Mouse (Mus musculus): ENCODE data around the gene Setd1a. TPM values are rescaled to one million over a fixed set of nuclear protein-coding genes. Genes with fewer than 3 reads are reported as not detected.

The Setd1a gene
- polyA plus RNA-seq, 1 experiment from 2014 or later = 14.7 TPM

DNA sequence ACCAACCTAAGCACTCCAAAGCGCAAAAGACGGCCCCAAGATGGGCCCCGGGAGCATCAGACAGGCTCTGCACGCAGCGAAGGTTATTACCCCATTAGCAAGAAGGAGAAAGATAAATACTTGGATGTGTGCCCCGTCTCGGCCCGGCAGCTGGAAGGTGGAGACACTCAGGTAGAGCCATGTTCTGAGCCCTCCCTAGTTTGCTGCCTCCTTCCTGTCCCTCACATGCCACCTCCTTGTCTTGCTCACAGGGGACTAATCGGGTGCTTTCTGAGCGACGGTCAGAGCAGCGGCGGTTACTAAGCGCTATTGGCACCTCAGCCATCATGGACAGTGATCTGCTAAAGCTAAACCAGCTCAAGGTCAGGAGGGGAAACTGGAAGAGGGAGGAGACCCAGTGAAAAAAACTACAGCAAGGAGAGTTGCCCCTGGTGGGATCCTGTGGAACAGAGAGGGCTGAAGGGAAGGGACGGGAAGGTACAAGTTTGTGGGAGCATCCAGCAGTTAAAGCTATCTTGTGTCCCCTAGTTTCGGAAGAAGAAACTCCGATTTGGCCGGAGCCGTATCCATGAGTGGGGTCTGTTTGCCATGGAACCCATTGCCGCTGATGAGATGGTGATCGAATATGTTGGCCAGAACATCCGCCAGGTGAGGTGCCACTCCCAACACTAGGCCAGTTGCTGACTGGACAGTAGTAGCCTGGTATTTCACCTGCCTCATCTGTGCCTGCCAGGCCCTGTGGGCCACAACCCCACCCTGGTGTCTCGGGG lies 20.8 kb downstream of the Setd1a start:
- DNase-seq (ENCODE audit: low spot score) = no peak
- no peaks in the 10 kb centered on the region for H3K9me3 ChIP-seq (replicated peaks)
- peaks cover 8% of the 10 kb centered on the region for H3K4me1 ChIP-seq
- no peak overlapping the region for H3K4me3 ChIP-seq
- 97% methylated on average over 23 of the region's 23 CpGs for WGBS
- H3K27me3 ChIP-seq (ENCODE audit: low read depth, poor library complexity, severe bottlenecking) = no peaks in the 10 kb centered on the region
- H3K36me3 ChIP-seq = peaks cover 95% of the 10 kb centered on the region
- H3K27ac ChIP-seq (replicated peaks) = no peak overlapping the region

DNA sequence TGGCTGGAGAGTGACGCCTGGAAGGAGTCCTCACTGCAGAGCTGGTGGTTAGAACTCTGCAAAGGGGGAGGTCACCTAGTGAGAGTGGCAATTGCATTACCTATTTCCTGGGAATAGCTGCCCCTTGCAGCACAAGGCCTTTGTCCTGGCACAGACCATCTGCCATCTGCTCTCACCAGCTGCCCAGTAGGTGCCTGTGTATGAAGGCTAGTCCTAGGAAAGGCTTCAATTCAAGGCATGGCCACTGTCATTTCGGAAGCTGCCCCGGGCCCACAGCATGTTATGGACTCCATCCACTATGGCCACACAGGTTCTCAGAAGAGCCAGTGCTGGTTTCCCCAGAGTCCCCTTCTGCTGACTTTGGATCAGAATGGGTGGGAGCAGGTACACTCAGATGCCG lies 22.1 kb downstream of the Setd1a start:
- H3K27me3 ChIP-seq (ENCODE audit: low read depth, poor library complexity, severe bottlenecking) = no peaks in the 10 kb centered on the region
- H3K4me3 ChIP-seq = no peak overlapping the region
- H3K27ac ChIP-seq (replicated peaks) = no peak overlapping the region
- H3K36me3 ChIP-seq = peaks cover 93% of the 10 kb centered on the region
- DNase-seq (ENCODE audit: low spot score) = no peak
- H3K9me3 ChIP-seq (replicated peaks) = no peaks in the 10 kb centered on the region
- WGBS = 87% methylated on average over 4 of the region's 4 CpGs
- H3K4me1 ChIP-seq = peaks cover 8% of the 10 kb centered on the region

DNA sequence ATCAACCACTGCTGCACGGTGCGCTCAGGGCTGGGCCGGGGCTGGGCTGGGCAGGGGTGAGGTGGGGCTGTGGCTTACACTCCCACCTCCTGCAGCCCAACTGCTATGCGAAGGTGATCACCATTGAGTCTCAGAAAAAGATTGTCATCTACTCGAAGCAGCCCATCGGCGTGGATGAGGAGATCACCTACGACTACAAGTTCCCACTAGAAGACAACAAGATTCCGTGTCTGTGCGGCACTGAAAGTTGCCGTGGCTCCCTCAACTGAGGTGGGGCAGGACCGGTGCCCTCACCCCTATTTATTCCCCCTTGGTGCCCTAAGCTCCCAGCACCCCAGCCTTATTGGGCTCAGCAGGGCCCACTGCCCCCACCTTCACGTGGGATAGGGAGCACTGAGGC lies 22.7 kb downstream of the Setd1a start:
- WGBS = 92% methylated on average over 13 of the region's 13 CpGs

DNA sequence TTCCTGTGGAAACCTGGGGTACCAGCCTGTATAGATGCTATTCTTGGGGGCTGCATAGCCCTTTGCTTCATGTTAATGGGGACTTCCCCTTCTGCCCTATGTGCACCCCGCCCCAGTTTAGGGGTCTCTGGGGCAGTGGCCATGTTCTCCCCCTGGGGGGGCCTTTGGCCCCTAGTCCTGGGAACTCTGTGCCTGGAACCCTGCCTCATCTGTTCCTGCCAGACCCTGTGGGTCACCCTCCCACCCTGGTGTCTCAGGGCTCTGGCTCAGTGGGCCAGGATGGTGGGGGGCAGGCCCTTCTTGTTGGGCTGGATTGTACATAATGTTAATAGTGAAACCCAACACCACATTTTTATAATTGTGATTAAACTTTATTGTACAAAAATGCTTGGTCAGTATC lies 23.3 kb downstream of the Setd1a start:
- H3K27me3 ChIP-seq (ENCODE audit: low read depth, poor library complexity, severe bottlenecking) = no peaks in the 10 kb centered on the region
- peaks cover 86% of the 10 kb centered on the region for H3K36me3 ChIP-seq
- 100% methylated on average over 1 of the region's 1 CpGs for WGBS

More for the DNA sequence above, 22.7 kb downstream of the Setd1a start:
- H3K9me3 ChIP-seq (replicated peaks) = no peaks in the 10 kb centered on the region
- no peak overlapping the region for H3K27ac ChIP-seq (replicated peaks)
- H3K27me3 ChIP-seq (ENCODE audit: low read depth, poor library complexity, severe bottlenecking) = no peaks in the 10 kb centered on the region
- peaks cover 8% of the 10 kb centered on the region for H3K4me1 ChIP-seq
- H3K36me3 ChIP-seq = peaks cover 87% of the 10 kb centered on the region
- no peak for DNase-seq (ENCODE audit: low spot score)
- no peak overlapping the region for H3K4me3 ChIP-seq

DNA sequence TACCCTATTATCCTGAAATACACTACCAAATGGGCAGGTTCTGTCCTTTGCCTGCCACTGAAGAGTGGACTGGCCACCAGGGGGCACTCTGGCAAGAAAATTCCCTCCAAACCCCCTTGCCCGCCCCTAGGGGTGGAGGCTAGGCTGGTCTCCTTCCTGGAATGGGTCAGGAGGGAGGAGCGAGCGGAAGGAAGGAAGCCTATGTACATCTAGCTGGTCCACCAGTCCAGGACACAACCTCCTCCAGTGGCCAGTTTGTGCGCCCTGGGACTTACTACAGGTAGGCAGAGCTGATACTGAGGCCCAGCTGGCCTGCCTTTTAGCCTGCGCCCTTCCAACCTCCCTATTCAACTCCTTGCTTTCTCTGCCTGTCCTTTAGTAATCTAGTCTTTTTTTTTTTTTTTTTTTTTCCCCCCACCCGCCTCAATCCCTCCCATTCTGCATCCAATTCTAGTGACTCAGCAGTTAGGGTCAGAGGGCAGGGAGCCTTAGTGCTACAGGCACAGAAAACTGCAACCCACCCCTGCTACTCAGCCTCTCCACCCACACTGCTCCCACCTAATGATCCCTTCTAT lies 24.1 kb downstream of the Setd1a start, which contains the start of gene Hsd3b7:
Gene Hsd3b7 (plus strand): TSS at position 170 of the 575 bp plus-strand sequence.
- no peaks in the 10 kb centered on the region for H3K9me3 ChIP-seq (replicated peaks)
- 0 out of 2 replicates have a peak within 1 kb of the TSS, but pooled peaks have one; percentile 23 for H3K4me3 ChIP-seq
- 27% methylated on average over 6 of the region's 6 CpGs for WGBS
- H3K4me1 ChIP-seq = peaks cover 8% of the 10 kb centered on the region
- no peaks in the 10 kb centered on the region for H3K27me3 ChIP-seq (ENCODE audit: low read depth, poor library complexity, severe bottlenecking)
- H3K36me3 ChIP-seq = peaks cover 83% of the 10 kb centered on the region
- no peak within 1 kb of the TSS for H3K27ac ChIP-seq (replicated peaks)
- peak; percentile 90 for DNase-seq (ENCODE audit: low spot score)

More for the DNA sequence above, 23.3 kb downstream of the Setd1a start:
- Histone ChIP-seq H3K9me3 (replicated peaks) (no peaks in the 10 kb centered on the region), H3K4me3 (no peak overlapping the region), H3K27ac (replicated peaks) (no peak overlapping the region), H3K4me1 (peaks cover 8% of the 10 kb centered on the region)
- DNase-seq (ENCODE audit: low spot score) = no peak

DNA sequence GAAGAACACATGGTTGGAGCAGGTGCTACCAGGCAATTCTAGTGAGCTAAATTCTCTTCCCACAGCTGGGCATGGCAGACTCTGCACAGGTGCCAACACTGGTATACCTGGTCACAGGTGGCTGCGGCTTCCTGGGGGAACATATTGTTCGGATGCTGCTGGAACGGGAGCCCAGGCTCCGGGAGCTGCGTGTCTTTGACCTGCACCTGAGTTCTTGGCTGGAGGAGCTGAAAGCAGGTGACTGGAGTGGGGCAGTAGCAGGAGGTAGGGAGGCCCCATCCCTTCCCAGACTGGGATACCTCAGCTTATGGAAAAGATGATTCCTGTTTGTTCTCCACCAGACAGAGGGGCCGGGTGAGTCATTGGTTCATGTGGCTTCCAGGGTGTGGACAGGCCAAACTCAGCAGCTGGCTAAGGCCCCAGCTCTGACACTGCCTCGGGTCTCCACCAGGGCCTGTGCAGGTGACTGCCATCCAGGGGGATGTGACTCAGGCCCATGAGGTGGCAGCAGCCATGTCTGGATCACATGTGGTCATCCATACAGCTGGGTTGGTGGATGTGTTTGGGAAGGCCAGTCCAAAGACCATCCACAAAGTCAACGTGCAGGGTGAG lies 24.6 kb downstream of the Setd1a start:
- no peak overlapping the region for H3K27ac ChIP-seq (replicated peaks)
- H3K36me3 ChIP-seq = peaks cover 78% of the 10 kb centered on the region
- H3K27me3 ChIP-seq (ENCODE audit: low read depth, poor library complexity, severe bottlenecking) = no peaks in the 10 kb centered on the region
- DNase-seq (ENCODE audit: low spot score) = no peak
- H3K4me1 ChIP-seq = peaks cover 8% of the 10 kb centered on the region
- H3K9me3 ChIP-seq (replicated peaks) = no peaks in the 10 kb centered on the region
- WGBS = 93% methylated on average over 8 of the region's 8 CpGs
- no peak overlapping the region for H3K4me3 ChIP-seq

DNA sequence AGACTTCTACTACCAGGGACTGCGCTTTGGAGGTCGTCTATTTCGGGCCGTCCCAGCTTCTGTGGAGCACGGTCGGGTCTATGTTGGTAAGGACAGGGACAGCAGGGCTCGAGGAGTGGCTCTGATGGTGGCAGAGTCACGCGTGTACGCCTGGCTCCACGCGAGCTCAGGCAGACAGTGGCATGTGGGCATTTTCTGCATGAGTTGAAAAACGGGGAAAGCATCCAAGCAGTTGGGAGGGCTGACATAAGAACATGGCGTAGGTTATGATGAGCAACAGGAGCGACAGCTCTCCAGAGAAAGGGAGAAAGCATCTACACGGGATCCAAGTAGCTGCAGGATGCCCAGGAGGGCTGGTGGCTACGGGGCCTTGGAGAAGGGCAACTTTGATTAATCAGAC lies 25.8 kb downstream of the Setd1a start:
- H3K36me3 ChIP-seq = peaks cover 70% of the 10 kb centered on the region
- H3K27me3 ChIP-seq (ENCODE audit: low read depth, poor library complexity, severe bottlenecking) = no peaks in the 10 kb centered on the region
- no peak overlapping the region for H3K4me3 ChIP-seq
- peaks cover 8% of the 10 kb centered on the region for H3K4me1 ChIP-seq
- 95% methylated on average over 17 of the region's 17 CpGs for WGBS
- no peak overlapping the region for H3K27ac ChIP-seq (replicated peaks)
- no peaks in the 10 kb centered on the region for H3K9me3 ChIP-seq (replicated peaks)
- no peak for DNase-seq (ENCODE audit: low spot score)

DNA sequence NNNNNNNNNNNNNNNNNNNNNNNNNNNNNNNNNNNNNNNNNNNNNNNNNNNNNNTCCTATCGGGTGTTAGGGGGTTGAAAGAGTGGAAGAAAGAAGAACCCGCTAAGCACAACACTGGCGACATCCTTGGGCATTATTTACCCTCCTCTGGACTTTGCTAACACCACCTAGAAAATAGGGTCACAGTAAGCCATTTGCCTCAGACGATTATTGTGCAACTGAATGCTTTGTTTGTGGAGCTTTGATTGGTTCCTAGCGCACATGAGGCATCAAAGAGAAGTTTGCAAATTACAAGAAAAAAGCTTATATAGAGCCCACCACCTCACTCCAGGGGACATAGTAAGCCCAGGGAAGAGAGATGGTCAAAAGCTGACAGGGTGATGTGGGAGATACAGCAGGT lies 32.4 kb downstream of the Setd1a start:
- WGBS = 78% methylated on average over 5 of the region's 5 CpGs
- peaks cover 61% of the 10 kb centered on the region for H3K36me3 ChIP-seq
- no peak overlapping the region for H3K27ac ChIP-seq (replicated peaks)
- H3K4me3 ChIP-seq = no peak overlapping the region
- H3K9me3 ChIP-seq (replicated peaks) = no peaks in the 10 kb centered on the region
- DNase-seq (ENCODE audit: low spot score) = no peak
- no peaks in the 10 kb centered on the region for H3K4me1 ChIP-seq
- H3K27me3 ChIP-seq (ENCODE audit: low read depth, poor library complexity, severe bottlenecking) = no peaks in the 10 kb centered on the region

DNA sequence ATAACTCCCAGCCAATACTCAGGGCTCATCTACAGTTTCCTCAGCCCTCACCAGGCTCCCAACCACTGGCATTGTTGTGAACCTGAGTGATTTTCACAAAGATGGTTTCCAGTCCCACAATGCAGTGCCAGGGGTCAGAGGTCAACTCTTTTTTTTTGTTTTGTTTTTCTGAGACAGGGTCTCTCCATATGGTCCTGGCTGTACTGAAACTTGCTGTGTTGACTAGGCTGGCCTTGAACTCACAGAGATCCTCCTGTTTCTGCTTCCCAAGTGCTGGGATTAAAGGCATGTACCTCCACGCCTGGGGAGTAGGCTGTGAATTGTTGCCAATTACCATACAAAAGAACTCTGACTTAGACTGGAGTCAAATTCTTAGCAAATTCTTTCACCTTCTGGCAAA lies 33.4 kb downstream of the Setd1a start:
- WGBS = 93% methylated on average over 1 of the region's 1 CpGs
- Histone ChIP-seq H3K27ac (replicated peaks) (no peak overlapping the region), H3K9me3 (replicated peaks) (no peaks in the 10 kb centered on the region), H3K36me3 (peaks cover 68% of the 10 kb centered on the region), H3K4me1 (no peaks in the 10 kb centered on the region), H3K4me3 (no peak overlapping the region), H3K27me3 (ENCODE audit: low read depth, poor library complexity, severe bottlenecking) (no peaks in the 10 kb centered on the region)
- no peak for DNase-seq (ENCODE audit: low spot score)

DNA sequence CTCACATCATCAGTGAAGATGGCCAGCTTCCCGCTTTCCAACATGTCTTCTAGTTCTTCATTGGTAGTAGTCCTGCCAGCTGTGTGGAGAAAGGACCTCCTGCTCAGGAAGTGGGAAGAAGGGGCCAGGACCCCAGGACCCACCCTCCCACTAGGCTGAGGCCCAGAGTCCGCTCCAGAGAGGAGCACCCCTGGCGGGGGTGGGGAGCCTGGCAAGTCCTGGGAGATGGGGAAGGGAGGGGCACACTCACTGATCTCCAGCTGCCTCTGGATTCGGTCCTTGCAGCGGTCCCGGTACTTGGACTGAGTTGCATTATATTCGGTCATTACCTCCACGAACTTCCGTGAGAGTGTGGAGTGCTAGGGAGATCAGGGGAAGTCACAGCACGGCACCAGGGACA lies 34.2 kb downstream of the Setd1a start:
- peaks cover 68% of the 10 kb centered on the region for H3K36me3 ChIP-seq
- no peak for DNase-seq (ENCODE audit: low spot score)
- H3K27me3 ChIP-seq (ENCODE audit: low read depth, poor library complexity, severe bottlenecking) = no peaks in the 10 kb centered on the region
- WGBS = 83% methylated on average over 10 of the region's 10 CpGs
- no peaks in the 10 kb centered on the region for H3K9me3 ChIP-seq (replicated peaks)
- H3K27ac ChIP-seq (replicated peaks) = no peak overlapping the region
- no peaks in the 10 kb centered on the region for H3K4me1 ChIP-seq
- H3K4me3 ChIP-seq = no peak overlapping the region

DNA sequence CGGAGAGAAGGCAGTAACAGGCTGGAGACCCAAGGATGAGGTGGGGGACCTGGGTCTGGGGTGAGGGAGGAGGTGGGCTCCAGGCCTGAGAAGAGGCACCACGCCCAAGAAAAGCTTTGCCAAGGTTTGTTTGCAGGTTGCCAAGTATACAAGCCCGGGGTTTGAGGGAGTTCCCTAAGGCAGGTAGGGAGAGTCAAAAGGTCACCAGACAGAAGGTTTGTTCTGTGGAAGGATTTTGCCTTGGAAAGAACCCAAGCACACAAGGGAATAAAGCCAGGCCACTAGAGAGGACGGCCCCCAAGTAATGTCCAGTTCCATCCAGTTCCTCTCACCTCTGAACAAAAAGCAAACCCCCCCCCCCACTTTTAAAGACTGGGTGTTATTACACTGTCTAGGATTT lies 34.8 kb downstream of the Setd1a start:
- no peaks in the 10 kb centered on the region for H3K4me1 ChIP-seq
- no peak overlapping the region for H3K27ac ChIP-seq (replicated peaks)
- WGBS = 85% methylated on average over 4 of the region's 4 CpGs
- no peaks in the 10 kb centered on the region for H3K27me3 ChIP-seq (ENCODE audit: low read depth, poor library complexity, severe bottlenecking)
- H3K9me3 ChIP-seq (replicated peaks) = no peaks in the 10 kb centered on the region
- no peak overlapping the region for H3K4me3 ChIP-seq
- DNase-seq (ENCODE audit: low spot score) = no peak
- H3K36me3 ChIP-seq = peaks cover 68% of the 10 kb centered on the region

DNA sequence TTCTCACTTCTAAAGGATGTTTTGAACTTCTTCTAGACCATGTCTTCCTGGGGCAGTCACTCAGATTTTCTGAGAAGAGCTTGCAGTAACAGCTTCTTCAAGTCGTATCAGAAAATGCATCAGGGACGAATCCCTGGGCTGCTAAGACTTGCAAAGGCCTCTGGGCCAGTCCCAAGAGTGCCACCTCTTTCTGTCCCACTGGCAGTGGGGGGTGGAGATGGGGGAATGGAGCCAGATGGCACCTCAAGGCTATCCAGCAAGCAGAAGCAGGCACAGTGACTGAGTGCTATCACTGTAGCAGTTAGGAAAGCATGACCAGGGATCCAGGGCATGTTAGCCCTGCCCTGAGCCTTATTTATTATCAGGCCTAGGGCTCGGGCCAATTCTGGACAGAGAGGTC lies 35.8 kb downstream of the Setd1a start:
- peaks cover 65% of the 10 kb centered on the region for H3K36me3 ChIP-seq
- no peaks in the 10 kb centered on the region for H3K9me3 ChIP-seq (replicated peaks)
- no peak for DNase-seq (ENCODE audit: low spot score)
- no peaks in the 10 kb centered on the region for H3K27me3 ChIP-seq (ENCODE audit: low read depth, poor library complexity, severe bottlenecking)
- no peaks in the 10 kb centered on the region for H3K4me1 ChIP-seq
- no peak overlapping the region for H3K27ac ChIP-seq (replicated peaks)
- 86% methylated on average over 3 of the region's 3 CpGs for WGBS
- H3K4me3 ChIP-seq = no peak overlapping the region

DNA sequence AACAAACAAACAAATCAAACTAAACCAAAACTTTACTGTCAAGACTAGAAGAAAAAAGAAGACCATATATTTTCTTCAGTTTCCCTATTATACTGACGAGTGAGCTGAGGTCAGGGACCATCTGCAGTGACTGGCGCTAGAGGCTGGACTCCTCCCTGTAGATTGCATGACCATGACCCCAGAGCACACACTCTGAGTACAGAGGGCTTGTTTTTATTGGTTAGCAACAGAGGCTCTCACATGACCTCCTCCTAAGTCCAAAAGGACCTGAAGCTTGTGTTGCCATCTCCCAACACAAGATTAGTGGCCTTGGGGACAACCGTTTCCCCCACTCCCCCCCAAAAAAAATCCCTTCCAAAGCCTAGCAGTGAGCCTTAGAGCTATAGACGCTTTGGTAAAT lies 37.4 kb downstream of the Setd1a start:
- H3K9me3 ChIP-seq (replicated peaks) = no peaks in the 10 kb centered on the region
- no peaks in the 10 kb centered on the region for H3K27me3 ChIP-seq (ENCODE audit: low read depth, poor library complexity, severe bottlenecking)
- H3K27ac ChIP-seq (replicated peaks) = no peak overlapping the region
- no peak overlapping the region for H3K4me3 ChIP-seq
- no peaks in the 10 kb centered on the region for H3K4me1 ChIP-seq
- peaks cover 58% of the 10 kb centered on the region for H3K36me3 ChIP-seq
- 90% methylated on average over 4 of the region's 4 CpGs for WGBS
- DNase-seq (ENCODE audit: low spot score) = no peak

Measured in midbrain, embryonic 10.5 days (tissue).